Mouse (Mus musculus) heart, adult 2 months (tissue): ENCODE measurements around the gene Scamp4. TPM values are rescaled to one million over a fixed set of nuclear protein-coding genes. Genes with fewer than 3 reads are reported as not detected.

Source experiments
- DNase-seq, 2 experiments: peaks; one replicate each; pipeline ENCODE4 v3.0.0; 2021
- H3K27ac ChIP-seq: fragments of 200-600 bp; 2 replicates; pipeline ENCODE4 v1.8.1; 2022
- H3K27me3 ChIP-seq: fragments of 200-500 bp; 2 replicates; pipeline ENCODE4 v1.6.1; 2012; ENCODE audit warnings: mild to moderate bottlenecking, low read length, inconsistent platforms, mixed read lengths; ENCODE audit not compliant: control insufficient read depth, insufficient read depth
- H3K36me3 ChIP-seq: fragments of 200-500 bp; 2 replicates; pipeline ENCODE4 v1.6.1; 2012; ENCODE audit warnings: low read length, inconsistent platforms; ENCODE audit not compliant: control insufficient read depth, insufficient read depth
- H3K4me1 ChIP-seq: fragments of 200-500 bp; 2 replicates; pipeline ENCODE4 v1.6.1; 2011; ENCODE audit warnings: low read length; ENCODE audit not compliant: control insufficient read depth, insufficient read depth
- H3K4me3 ChIP-seq: fragments of 200-600 bp; 2 replicates; pipeline ENCODE4 v1.8.1; 2022
- H3K79me2 ChIP-seq: fragments of 200-500 bp; replicated peaks from 2 replicates; pipeline ENCODE4 v1.6.1; 2012; ENCODE audit warnings: mild to moderate bottlenecking, inconsistent platforms, low read length, moderate library complexity, mixed read lengths; ENCODE audit not compliant: control insufficient read depth, insufficient read depth
- H3K9ac ChIP-seq: fragments of 200-500 bp; 2 replicates; pipeline ENCODE4 v1.6.1; 2012; ENCODE audit warnings: low read depth, mild to moderate bottlenecking, control low read depth, inconsistent platforms, low read length, mixed read lengths
- CTCF ChIP-seq: fragments of 200-600 bp; IDR thresholded peaks from 2 replicates; pipeline ENCODE4 v1.8.1; 2022; ENCODE audit warnings: antibody characterized with exemption, mild to moderate bottlenecking, moderate library complexity
- EP300 ChIP-seq: fragments of 200-500 bp; IDR thresholded peaks from 2 replicates; pipeline ENCODE4 v1.6.1; 2011; ENCODE audit warnings: low read depth, low read length, control low read depth; ENCODE audit not compliant: insufficient read depth
- POLR2A ChIP-seq: fragments of 200-500 bp; IDR thresholded peaks from 2 replicates; pipeline ENCODE4 v1.6.1; 2011; ENCODE audit warnings: mild to moderate bottlenecking, low read depth, low read length, control low read depth; ENCODE audit not compliant: insufficient read depth
- WGBS: fragments of 180-500 bp; shearing (Covaris S2); methylation state at CpG from one replicate; pipeline ENCODE4 v1.1.7; 2018; 5-methylcytosine and 5-hydroxymethylcytosine counted together
- intact Hi-C: fragments of 180-260 bp; cut with DNase I; formaldehyde crosslinking; loops from one replicate; pipeline ENCODE4 v1.15.1; 2025
- polyA plus RNA-seq: library from polyadenylated mRNA; depleted of rRNA; stranded (reverse); fragments of >200 nt; gene quantifications from 2 replicates; pipeline ENCODE4 v1.2.3, GENCODE M21; 2012
- total RNA-seq, 2 experiments: library from RNA; stranded (reverse); gene quantifications; 2 replicates each; pipeline ENCODE4 v1.2.3; 2021

Scamp4 gene
- total and polyA plus RNA-seq, 3 experiments = 20.8 to 58.9 (median 26.9) TPM

- no peak overlapping the region for H3K4me3 ChIP-seq
- no peaks in the 10 kb centered on the region; the same call in 1 of the 2 replicates for H3K79me2 ChIP-seq
- 44% methylated on average over 30 of the region's 30 CpGs for WGBS
- TF ChIP-seq CTCF (no peak), EP300 (no peak), POLR2A (no peak)
- H3K4me1 ChIP-seq = 0 out of 2 replicates have a peak, but pooled peaks cover 3% of the 10 kb centered on the region
- no peaks in the 10 kb centered on the region for H3K36me3 ChIP-seq
- intact Hi-C loops = no loop called here
- no peaks in the 10 kb centered on the region for H3K27me3 ChIP-seq
- no peak overlapping the region for H3K27ac ChIP-seq
- H3K9ac ChIP-seq = no peak overlapping the region; the same call in 1 of the 2 replicates
- no peak for DNase-seq
These were observed 31.5 kb upstream of the Scamp4 start for GRCm38 (mm10) chr10:80570871-80571836.

GRCm38 (mm10) chr10:80572477-80572876 is 30.2 kb upstream of the Scamp4 start:
- no peak overlapping the region for H3K9ac ChIP-seq
- no peak overlapping the region for H3K27ac ChIP-seq
- H3K4me3 ChIP-seq = no peak overlapping the region
- intact Hi-C loops = no loop called here
- H3K27me3 ChIP-seq = no peaks in the 10 kb centered on the region
- no peak for DNase-seq
- TF ChIP-seq EP300 (no peak), CTCF (no peak), POLR2A (no peak)
- peaks cover 2% of the 10 kb centered on the region; the same call in 1 of the 2 replicates for H3K79me2 ChIP-seq
- 0 out of 2 replicates have a peak, but pooled peaks cover 3% of the 10 kb centered on the region for H3K4me1 ChIP-seq
- no peaks in the 10 kb centered on the region for H3K36me3 ChIP-seq
- WGBS = 86% methylated on average over 2 of the region's 2 CpGs

DNA sequence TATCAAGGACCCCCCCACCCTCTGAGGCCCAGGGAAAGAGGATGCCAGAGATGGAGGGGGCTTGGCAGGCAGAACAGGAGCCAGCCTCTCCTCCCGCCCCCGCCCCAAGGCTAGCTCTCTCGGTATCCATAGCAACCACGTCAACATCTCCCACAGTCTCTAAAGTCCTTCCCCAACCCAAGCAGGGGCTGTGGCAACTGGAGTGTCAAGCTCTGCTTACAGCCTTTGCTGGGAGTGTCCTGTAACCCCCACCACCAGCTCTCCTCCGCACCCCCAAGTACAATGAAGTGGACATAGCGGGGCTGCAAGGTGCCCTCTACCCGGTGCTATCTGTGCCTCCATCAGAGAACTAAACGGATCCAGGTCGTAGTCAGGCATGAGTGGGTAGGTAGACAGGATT is 28.7 kb upstream of the Scamp4 start:
- H3K9ac ChIP-seq = no peak overlapping the region

GRCm38 (mm10) chr10:80574896-80575295 is 27.8 kb upstream of the Scamp4 start:
- no peak for DNase-seq
- Histone ChIP-seq H3K27ac (no peak overlapping the region), H3K27me3 (no peaks in the 10 kb centered on the region), H3K79me2 (peaks cover 2% of the 10 kb centered on the region; the same call in 1 of the 2 replicates), H3K4me1 (peaks cover 7% of the 10 kb centered on the region), H3K4me3 (no peak overlapping the region), H3K9ac (no peak overlapping the region), H3K36me3 (no peaks in the 10 kb centered on the region)
- 74% methylated on average over 3 of the region's 3 CpGs for WGBS
- intact Hi-C loops = no loop called here
- no peak for TF ChIP-seq POLR2A
- TF ChIP-seq EP300 = no peak
- no peak for TF ChIP-seq CTCF

More for the DNA sequence above, 28.7 kb upstream of the Scamp4 start:
- TF ChIP-seq POLR2A (no peak), EP300 (no peak), CTCF (no peak)
- no peak overlapping the region for H3K4me3 ChIP-seq
- no peaks in the 10 kb centered on the region for H3K27me3 ChIP-seq
- intact Hi-C loops = no loop called here
- H3K4me1 ChIP-seq = peaks cover 4% of the 10 kb centered on the region; the same call in 1 of the 2 replicates
- H3K36me3 ChIP-seq = no peaks in the 10 kb centered on the region
- WGBS = 61% methylated on average over 9 of the region's 9 CpGs
- peaks cover 2% of the 10 kb centered on the region; the same call in 1 of the 2 replicates for H3K79me2 ChIP-seq
- no peak overlapping the region for H3K27ac ChIP-seq
- no peak for DNase-seq

DNA sequence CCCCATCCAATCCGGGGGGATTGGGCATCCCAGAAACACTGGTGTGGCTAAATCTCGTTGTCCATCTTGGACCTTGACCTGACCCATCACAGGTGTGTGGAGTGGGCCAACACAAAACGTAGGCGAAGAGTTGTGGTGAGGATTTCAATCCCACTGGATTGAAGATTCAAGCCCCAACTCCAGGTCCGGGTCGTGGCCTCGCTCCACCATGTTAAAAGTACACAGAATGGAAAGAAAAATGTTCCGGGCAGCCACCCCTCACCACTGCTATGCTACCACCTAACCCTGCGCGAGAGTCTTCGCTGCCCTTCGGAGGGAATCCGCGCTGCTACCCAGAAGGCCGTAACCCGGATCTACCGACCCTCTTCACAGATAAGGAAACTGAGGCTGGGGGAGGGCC is 26.7 kb upstream of the Scamp4 start:
- H3K79me2 ChIP-seq = peaks cover 2% of the 10 kb centered on the region; the same call in 1 of the 2 replicates
- TF ChIP-seq CTCF = no peak
- TF ChIP-seq EP300 = no peak
- no peak for TF ChIP-seq POLR2A
- 21% methylated on average over 17 of the region's 17 CpGs for WGBS
- intact Hi-C loops = loop anchor here (2.0 kb wide), 1 partner anchor 47 kb away; the partner anchor contains the start of gene Csnk1g2
- H3K9ac ChIP-seq = peak overlapping the region; percentile 47; the same call in 1 of the 2 replicates
- peaks cover 7% of the 10 kb centered on the region for H3K4me1 ChIP-seq
- no peaks in the 10 kb centered on the region for H3K27me3 ChIP-seq
- H3K36me3 ChIP-seq = no peaks in the 10 kb centered on the region
- peak overlapping the region; percentile 84 for H3K4me3 ChIP-seq
- DNase-seq = no peak
- no peak overlapping the region for H3K27ac ChIP-seq
